Mouse (Mus musculus): ENCODE measurements at regions not wholly inside any gene's neighbourhood (a gene's known extent, or its start where the extent isn't known, plus 50 kb on each side); places are given as distances from the start of the nearest gene placed in this dataset.

- no peak for TF ChIP-seq CTCF (IDR thresholded peaks at IDR 0.05; ENCODE audit: low read depth)
- TF ChIP-seq EP300 (IDR thresholded peaks at IDR 0.05; ENCODE audit: low read depth): no peak
These were observed 153.0 kb downstream of the Slc38a4 start for GRCm38 (mm10) chr15:96902781-96903180.

Data from liver, embryonic 14.5 days (tissue).